Mouse (Mus musculus): ENCODE results near the gene Syce2.

Syce2 gene

DNA sequence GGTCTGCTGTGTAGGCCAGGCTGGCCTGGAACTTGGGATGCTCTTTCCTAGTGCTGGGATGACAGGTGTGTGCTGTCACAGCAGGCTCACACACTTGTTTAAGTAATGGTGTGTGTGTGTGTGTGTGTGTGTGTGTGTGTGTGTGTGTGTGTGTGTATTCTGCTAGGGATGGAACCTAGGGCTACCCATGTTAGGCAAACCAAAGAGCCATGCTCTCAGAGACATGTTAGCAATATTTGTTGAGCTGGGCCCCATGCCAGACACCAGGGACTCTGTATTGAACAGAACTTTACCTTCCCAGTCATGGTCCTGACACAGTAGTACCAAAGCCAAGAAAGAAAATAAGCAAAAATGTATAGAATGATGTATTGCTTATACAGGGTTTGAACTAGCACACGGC, 55.6 kb downstream of the Syce2 start:
- no peak for DNase-seq (ENCODE audit: low read depth, low spot score)

DNA sequence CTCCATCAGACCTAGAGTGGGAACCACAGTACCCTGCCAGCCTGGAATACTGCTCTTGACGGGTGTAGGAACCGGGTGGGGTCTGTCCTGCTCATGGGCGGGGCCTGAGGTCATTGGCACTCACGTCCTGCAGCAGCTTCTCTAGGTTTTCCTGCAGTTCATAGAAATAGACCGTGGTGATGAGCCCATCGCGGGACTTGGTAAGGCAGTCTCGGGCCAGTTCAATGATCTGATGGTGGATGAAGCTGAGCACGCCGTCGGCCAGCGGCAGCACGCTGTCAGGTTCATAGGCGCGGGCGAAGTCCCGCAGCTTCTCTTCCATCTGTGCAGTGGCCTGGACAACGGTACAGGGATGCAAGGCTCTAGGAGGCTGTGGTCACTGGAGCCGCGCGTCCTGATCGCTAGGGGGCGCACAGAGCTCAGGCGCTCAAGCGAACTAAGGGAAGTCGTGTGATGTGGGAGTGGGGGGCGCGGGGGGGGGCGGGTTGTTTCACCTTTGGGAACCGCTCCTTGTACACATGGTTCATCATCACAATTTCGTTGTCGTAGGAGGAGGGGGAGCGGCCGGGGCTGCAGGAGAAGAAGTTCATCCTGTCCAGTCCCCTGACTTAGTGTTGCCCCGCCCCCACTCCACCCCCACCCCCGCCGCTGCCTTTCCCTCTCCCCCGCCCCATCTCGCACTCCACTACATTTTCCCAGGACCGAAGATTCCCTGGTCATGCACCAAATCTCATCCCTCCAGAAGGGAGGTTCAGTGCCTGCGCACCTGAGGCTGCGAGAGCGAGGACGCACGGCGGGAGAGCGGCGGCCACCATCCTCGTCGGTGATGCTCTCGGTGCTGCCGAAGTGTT, 56.8 kb downstream of the Syce2 start:
- no peak for DNase-seq (ENCODE audit: low read depth, low spot score)

DNA sequence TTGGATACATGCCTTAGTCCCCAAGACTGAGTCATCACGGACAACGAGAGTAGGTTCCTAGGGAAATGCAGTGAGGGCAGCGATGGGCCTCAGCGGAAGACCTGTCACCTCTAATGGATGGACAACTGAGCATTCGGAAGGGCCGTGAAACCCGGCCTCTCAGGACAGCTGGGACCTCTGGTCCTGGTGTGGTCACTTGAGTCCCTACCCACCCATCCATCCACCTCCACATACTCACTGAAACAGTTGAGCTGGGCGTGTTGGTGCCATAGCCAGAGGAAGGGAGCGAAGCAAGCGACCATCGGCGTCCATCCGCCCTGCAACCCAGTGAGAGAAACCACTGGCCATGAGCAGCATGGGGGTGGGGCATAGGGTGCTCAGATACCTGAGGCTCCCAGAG, 58.7 kb downstream of the Syce2 start:
- no peak for DNase-seq (ENCODE audit: low read depth, low spot score)

DNA sequence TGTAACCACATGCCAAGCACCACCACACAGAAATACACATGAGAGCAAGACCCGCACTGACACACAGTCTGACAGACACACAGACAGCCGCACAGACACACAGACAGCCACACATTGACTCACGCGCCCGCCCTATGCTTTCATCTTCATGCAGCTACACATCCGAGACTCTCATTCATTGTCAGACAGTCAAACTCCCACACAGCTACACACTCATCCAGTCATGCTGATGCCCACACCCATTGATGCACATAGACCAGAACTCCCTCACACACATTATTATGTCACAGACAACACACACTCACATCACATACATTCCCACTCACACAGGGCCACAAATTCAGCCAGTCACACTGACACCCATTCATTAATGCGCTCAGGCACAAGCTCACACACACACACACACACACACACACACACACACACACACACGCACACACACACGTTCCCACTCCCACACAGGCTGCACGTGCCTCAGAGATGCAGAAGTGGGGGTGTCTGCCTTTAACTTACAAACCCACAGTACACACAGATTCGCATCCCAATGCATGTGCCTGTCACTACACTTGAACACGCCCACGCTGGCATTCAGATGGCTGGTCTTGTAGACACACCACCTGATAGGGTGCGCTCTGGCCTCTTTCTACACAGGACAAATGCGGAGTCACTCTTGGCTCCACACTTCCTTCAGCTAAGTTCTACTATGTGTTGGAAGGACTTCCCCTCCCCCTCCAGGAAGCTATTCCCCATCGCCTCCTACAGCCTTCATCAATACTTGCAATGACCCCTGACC, 62.1 kb downstream of the Syce2 start:
- no peak for DNase-seq (ENCODE audit: low read depth, low spot score)

DNA sequence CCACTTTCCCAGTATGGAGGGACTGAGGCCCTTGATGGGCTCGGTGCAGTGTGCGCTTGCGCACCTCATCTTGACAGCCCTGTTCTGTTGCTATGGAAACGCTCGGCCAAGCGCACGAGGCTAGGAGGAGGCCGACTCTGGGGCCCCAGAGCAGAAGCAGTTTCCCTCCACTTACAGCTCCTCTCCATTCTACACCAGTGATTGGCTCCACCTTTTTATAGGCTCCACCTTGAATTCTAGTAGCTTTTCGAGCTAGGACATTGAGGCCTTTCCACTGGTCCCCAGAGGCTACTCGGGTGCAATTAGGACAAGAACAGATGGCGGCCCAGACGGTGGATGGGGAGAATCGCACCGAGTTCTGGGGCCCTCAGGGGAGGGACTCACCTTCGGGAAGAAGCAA, 62.9 kb downstream of the Syce2 start:
- no peak for DNase-seq (ENCODE audit: low read depth, low spot score)

DNA sequence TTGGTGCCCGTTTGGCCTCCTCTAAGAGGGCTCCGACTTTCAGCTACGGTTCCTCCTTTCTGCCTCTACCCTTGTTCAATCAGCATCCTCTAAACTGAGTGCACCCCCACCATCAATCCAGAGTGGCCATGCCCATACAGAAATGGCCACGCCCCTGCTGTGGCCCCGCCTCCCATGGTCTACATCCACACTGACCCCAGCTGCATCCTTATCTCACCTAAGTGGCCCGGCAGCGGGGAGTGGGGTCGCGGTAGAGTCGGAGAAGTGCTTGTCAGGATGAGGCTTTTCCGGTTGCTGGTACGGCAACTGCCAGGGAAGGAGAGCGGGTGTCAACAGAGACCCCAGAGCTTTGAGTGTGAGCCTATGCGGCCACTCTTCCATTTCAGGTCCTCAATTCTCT, 63.6 kb downstream of the Syce2 start:
- no peak for DNase-seq (ENCODE audit: low read depth, low spot score)

DNA sequence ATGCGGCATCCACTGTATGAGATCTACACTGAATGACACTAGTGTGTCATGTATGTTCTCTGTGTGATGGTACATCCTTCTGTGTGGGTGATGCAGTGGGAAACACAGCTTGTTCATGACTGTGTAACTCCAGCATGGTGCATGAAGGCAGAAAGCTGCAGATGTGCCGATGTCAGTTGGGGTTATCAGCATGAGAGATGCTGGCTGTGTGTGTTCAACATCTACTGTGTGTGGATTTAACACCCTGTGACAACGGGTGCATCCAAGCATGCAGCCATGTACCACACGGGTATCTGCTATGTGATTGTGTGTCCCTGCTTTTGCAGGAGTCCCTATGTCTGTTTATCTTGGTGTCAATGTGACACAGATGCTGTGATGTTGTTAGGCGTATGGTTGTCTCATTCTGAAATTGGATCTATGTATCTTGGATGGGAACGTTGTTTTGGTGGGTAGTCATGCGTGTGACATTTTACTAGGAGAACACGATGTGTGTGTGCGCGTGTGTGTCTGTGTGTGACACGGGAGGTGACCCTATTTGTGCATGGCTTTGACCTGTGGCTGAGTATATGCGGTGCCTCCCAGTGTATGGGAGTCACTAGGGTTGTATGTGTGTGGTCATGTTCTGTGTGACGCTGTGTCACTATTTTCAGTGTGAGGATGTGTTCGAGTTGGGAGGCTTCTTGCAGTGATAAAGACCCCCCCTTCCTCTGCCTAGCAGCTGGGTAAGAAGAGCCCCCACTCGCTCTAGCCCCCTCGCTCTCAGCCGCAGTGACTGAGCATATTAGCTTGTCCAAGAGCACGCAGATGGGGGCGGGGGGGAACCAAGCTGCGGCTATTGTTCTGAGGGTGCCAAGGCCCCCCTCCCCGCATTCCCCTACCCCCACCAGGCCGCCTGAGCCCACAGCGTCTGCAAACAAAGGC, 64.4 kb downstream of the Syce2 start:
- no peak for DNase-seq (ENCODE audit: low read depth, low spot score)

DNA sequence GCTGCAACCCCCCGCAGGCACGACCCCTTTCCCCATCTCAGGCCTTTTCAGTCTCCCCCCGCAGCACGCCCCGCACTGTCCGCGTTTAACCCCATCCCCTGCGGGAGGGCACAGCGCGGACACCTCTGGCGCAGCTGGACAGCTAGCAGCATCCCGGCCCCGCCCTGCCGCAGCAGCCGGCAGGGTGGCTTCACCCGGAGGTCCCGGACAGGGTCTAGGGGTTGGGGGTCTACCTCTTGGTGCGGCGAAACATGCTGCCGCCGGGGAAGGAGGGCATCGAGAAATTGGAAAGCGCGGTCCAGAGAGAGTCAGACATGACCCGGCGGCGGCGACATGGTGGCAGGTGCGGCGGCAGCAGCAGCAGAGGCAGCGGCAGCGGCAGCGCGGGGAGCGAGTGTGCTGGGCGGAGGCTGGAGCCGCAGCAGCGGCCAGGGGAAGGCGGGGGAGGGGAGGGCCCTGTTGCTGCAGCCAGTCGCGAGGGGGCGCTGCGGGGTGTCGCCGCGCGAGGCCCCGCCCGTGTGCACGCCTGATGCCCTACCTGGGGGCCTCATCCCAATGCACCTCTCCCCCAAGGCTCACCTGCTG, 65.1 kb downstream of the Syce2 start, which contains the start of gene Mast1:
Gene Mast1, minus strand, starts transcription at position 398 of the 585 bp plus-strand sequence.
- no peak for DNase-seq (ENCODE audit: low read depth, low spot score)

Measured in brain, embryonic 18.5 days (tissue).